Mouse (Mus musculus) ovary, postnatal 14 days (tissue): ENCODE measurements around the gene Pilra.
A peak's percentile ranks its signal among the peaks of the same experiment; 100 is the strongest.

Source experiments
- DNase-seq: peaks from one replicate; pipeline ENCODE4 v3.0.0; 2022; ENCODE audit warnings: low spot score

Gene Pilra

GRCm38 (mm10) chr5:137823455-137824045 is 12.5 kb downstream of the Pilra start:
- no peak for DNase-seq

- DNase-seq: no peak
Observed at GRCm38 (mm10) chr5:137822602-137823001, 13.5 kb downstream of the Pilra start.

GRCm38 (mm10) chr5:137822126-137822525 is 14.0 kb downstream of the Pilra start:
- no peak for DNase-seq

- DNase-seq: no peak
Observed at GRCm38 (mm10) chr5:137817466-137818222, 18.4 kb downstream of the Pilra start.

- no peak for DNase-seq
Observed at GRCm38 (mm10) chr5:137808316-137808715, 27.8 kb downstream of the Pilra start.

GRCm38 (mm10) chr5:137806158-137806557 is 29.9 kb downstream of the Pilra start:
- no peak for DNase-seq

DNA sequence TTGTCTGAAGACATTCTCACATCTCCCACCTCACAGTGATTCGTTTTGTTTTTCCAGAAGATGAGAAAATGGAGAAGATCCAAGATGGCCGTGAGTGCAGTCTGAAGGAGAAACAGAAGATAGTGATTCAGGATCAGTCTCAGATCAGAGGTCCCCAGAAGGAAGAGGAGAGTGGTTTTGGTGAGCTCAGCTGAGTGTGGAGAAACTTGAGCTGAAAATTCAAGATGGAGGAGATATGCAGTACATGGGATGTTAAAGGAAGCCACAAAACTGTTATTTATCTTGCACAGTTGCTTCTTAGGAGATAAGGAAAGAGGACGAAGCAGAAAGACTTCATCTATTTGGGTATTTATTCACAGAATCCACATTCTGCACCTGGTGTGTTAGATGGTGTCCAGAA is 35.2 kb downstream of the Pilra start:
- no peak for DNase-seq

DNA sequence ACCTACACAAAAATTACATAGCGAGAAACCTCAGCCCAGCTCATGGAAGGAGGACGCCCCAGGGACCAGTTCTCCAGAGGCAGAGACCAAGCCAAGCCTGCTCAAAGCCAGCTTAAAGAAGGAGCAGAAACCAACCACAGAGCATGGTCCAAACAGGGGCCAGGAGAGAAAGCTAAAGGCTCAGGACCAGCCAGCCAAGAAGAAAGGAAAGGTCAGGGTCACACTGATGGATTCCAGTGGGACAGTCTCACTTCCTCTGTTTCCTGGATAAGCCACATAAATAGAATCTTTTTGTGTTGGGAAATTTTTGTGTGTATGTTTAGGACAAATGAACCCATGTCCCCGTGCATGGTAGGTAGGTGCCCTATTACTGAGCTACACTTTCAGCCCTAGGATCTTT is 39.5 kb downstream of the Pilra start:
- DNase-seq: no peak

- DNase-seq: no peak
Observed at GRCm38 (mm10) chr5:137791553-137791952, 44.5 kb downstream of the Pilra start.

- DNase-seq: no peak
Observed at GRCm38 (mm10) chr5:137788946-137789531, 47.0 kb downstream of the Pilra start.

DNA sequence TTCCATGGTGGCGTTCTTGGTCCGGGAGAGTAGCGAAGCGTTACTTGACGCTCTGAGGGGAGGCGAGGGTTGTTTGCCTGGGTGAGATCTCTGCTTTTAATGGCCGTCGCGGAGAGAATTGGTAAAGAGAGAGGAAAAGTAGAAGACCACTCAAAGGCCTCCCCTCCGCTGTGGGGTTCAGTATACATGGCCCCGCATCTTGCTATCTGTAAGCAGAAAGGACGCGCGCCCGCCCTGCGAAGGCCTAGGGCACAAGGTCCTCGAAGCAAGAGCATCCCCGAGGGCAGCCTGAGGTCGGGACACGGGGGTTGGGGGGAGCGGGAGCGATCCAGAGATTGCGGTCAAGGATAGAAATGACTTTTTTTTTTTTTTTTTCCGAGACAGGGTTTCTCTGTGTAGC is 47.9 kb downstream of the Pilra start:
- no peak for DNase-seq

DNA sequence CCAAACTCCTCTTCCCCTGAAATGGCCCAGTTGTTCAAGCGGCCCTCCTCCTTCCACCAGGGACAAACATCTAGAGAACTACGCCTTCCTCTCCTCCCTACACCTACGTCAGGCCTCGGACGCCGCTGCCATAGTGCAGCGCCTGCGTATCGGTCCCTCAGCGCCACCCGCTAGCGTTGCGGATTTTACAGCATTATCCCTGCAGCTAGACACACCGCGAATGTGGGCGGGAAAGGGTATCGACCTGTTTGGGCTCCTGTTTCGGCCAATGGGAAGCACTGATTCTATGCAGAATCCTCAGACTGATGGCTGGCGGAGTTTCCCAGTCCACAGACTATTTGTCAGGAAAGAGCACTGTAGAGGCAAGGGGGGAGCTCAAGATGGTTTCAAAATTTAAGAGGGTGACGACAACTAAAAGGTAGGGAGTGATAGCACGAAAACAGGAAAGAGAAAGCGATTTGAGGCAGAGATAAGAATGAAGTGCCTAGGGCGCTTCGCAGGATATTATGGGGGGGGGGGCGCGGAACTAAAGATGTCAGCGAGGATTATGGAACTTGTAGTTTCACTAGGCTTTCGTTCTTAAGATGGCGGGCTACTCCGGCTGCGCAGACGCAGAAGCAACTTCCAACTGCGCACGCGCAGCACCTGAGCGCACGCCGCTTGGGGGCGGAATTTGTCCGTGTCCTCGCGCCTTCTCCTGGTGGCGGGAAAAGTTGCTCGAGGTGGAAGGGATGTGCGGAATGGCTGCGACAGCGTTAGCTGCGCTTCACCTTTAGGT is 48.7 kb downstream of the Pilra start, which contains the start of the genes Mepce and Zcwpw1:
Gene Mepce (minus strand): TSS at position 505 of the 778 bp plus-strand sequence.
Gene Zcwpw1 (plus strand): TSS at position 648 of the 778 bp plus-strand sequence.
- DNase-seq: peak; percentile 97

DNA sequence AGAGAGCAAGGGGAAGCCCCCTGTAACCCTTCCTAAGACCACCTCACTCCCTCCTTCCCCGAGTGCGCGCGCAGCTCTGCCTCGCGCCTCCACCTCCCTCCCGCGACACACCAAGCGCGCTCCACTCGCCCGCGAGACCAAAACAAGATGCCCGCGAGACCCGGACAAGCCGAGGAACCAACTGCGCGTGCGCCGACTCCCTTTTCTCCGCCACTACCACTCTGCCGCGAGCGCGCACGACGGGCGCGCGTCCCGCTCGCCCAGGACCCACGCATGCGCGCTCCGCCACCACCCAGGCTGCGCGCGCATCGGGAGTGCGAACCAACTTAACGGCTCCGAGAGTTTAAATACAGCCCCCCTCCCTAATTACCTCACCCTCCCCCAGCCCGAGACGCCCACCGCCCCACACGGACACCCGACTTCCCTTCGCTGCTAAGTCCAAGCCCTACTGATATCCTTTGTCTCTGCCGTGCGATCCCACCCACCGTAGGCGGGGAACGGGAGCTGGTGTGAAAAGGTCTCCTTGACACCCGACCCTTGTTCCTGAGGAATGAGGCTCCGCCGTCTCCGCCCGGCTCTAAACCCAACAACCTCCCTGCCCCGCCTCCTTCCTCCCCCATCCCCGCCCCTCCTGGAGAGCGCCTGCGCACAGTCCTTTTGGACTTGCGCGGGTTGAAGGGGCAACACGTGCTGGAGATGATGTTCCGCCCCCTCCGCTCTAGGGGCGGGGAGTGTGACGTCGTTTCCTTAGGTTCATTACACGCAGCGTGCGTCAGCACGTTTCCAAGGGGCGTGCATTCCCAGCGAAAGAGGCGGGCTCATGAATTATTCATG is 49.8 kb downstream of the Pilra start:
- peak; percentile 97 for DNase-seq

- peak; percentile 33 for DNase-seq
Observed at GRCm38 (mm10) chr5:137785164-137786031, 50.7 kb downstream of the Pilra start.

DNA sequence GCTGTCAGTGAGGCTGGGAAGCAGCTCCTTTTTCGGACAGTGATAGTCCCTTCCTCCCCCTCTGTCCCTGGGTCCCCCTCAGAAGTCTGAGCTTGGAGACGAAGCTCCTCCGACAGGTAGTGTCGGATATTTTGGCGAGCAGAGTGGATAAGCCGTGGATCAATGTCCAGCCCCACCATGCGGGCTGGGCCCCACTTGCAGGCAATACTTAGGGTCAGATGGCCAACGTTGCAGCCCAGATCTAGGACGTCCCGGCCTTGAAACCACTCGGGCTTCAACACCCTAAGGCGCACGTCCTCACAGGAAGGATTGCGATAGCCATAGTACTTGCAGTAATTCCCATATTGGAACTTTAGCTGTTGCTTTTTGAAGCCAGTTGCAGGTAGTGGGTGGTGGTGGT is 51.5 kb downstream of the Pilra start:
- DNase-seq: no peak

GRCm38 (mm10) chr5:137783901-137784540 is 52.1 kb downstream of the Pilra start:
- no peak for DNase-seq

DNA sequence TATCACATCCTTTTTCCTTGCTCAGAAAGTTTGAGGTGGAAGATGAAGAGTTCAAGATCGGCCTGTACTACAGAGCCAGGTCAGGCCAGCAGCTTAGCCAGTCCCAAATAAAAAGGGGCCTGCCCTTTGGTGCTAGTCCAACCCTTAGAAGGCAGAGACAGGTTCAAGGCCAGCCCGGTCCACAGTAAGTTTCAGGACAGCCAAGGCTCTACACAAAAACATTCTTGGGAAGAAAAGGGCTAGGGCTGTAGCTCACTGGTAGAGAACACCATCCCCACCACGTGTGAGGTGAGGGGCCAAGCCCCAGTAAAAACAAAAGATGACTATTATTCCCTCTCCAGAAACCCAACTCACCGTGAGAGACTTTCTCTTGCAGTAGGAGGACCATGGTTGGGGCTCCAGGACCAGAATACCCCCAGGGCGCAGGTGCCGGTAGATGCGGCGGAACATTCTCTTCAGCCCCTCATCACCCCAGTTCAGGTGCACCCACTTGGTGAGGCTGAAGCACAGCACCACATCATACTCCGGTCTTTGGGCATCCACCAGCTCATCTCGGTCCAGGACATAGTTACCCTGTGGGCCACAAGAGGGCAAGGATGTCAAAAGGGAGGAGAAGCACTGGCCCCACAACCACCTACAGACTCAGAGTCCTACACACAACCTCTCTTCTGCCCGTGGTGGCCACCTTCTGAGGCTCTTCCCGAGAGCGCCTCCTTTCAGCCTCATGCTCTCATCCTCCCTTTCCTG is 53.1 kb downstream of the Pilra start:
- no peak for DNase-seq

DNA sequence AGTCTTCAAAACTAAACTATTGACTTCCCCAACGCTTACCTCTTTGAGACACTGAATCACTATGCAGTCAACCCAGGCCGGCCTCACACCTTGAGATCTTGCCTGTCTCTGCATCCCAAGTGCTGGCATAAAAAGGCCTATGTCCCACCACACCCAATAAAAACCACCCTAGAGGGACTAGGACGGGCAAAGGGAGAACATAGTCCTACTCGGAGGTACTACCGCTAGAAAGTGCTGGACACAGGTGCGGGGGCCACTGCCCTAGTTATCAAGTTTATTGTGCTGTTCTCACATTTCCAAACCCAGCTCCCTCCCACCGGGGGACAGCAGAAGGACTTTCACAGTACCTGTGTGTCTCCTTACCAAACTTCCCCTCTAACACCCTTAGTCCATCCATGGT is 54.4 kb downstream of the Pilra start:
- DNase-seq: no peak
